Mouse (Mus musculus) heart, adult 2 months (tissue): ENCODE data around the gene Lsm6. TPM values are rescaled to one million over a fixed set of nuclear protein-coding genes. Genes with fewer than 3 reads are reported as not detected.

ENCODE experiments used
- DNase-seq, 2 experiments: peaks; one replicate each; pipeline ENCODE4 v3.0.0; 2021
- H3K27ac ChIP-seq: fragments of 200-600 bp; 2 replicates; pipeline ENCODE4 v1.8.1; 2022
- H3K27me3 ChIP-seq: fragments of 200-500 bp; 2 replicates; pipeline ENCODE4 v1.6.1; 2012; ENCODE audit warnings: mild to moderate bottlenecking, low read length, inconsistent platforms, mixed read lengths; ENCODE audit not compliant: control insufficient read depth, insufficient read depth
- H3K36me3 ChIP-seq: fragments of 200-500 bp; 2 replicates; pipeline ENCODE4 v1.6.1; 2012; ENCODE audit warnings: low read length, inconsistent platforms; ENCODE audit not compliant: control insufficient read depth, insufficient read depth
- H3K4me1 ChIP-seq: fragments of 200-500 bp; 2 replicates; pipeline ENCODE4 v1.6.1; 2011; ENCODE audit warnings: low read length; ENCODE audit not compliant: control insufficient read depth, insufficient read depth
- H3K4me3 ChIP-seq: fragments of 200-600 bp; 2 replicates; pipeline ENCODE4 v1.8.1; 2022
- H3K79me2 ChIP-seq: fragments of 200-500 bp; replicated peaks from 2 replicates; pipeline ENCODE4 v1.6.1; 2012; ENCODE audit warnings: mild to moderate bottlenecking, inconsistent platforms, low read length, moderate library complexity, mixed read lengths; ENCODE audit not compliant: control insufficient read depth, insufficient read depth
- H3K9ac ChIP-seq: fragments of 200-500 bp; 2 replicates; pipeline ENCODE4 v1.6.1; 2012; ENCODE audit warnings: low read depth, mild to moderate bottlenecking, control low read depth, inconsistent platforms, low read length, mixed read lengths
- CTCF ChIP-seq: fragments of 200-600 bp; IDR thresholded peaks from 2 replicates; pipeline ENCODE4 v1.8.1; 2022; ENCODE audit warnings: antibody characterized with exemption, mild to moderate bottlenecking, moderate library complexity
- EP300 ChIP-seq: fragments of 200-500 bp; IDR thresholded peaks from 2 replicates; pipeline ENCODE4 v1.6.1; 2011; ENCODE audit warnings: low read depth, low read length, control low read depth; ENCODE audit not compliant: insufficient read depth
- POLR2A ChIP-seq: fragments of 200-500 bp; IDR thresholded peaks from 2 replicates; pipeline ENCODE4 v1.6.1; 2011; ENCODE audit warnings: mild to moderate bottlenecking, low read depth, low read length, control low read depth; ENCODE audit not compliant: insufficient read depth
- WGBS: fragments of 180-500 bp; shearing (Covaris S2); methylation state at CpG from one replicate; pipeline ENCODE4 v1.1.7; 2018; 5-methylcytosine and 5-hydroxymethylcytosine counted together
- intact Hi-C: fragments of 180-260 bp; cut with DNase I; formaldehyde crosslinking; loops from one replicate; pipeline ENCODE4 v1.15.1; 2025
- polyA plus RNA-seq: library from polyadenylated mRNA; depleted of rRNA; stranded (reverse); fragments of >200 nt; gene quantifications from 2 replicates; pipeline ENCODE4 v1.2.3, GENCODE M21; 2012
- total RNA-seq, 2 experiments: library from RNA; stranded (reverse); gene quantifications; 2 replicates each; pipeline ENCODE4 v1.2.3; 2021

The Lsm6 gene
- total and polyA plus RNA-seq, 3 experiments, result 9.7 to 67.3 (median 59.6) TPM

DNA sequence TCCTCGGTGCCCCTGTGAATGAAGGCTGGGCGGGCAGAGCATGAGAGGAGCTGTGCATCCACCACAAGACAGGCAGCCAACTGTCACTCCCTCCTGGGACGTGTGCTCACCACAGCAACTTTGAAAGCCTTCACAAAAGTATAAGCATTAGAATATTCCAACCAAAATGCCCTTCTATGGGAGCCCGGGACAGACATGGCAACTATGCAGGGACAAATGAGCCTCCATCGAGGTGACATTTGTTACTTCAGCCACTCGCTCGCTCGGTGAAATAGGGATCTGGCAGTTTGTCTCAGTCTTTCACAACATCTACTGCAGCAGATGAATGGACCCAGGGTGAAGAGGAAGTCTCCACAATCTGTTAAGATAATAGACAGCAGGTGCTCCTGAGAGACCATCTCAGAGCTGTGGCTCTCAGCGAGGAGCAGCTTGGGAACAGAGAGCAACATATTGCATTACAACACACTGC is 10.7 kb downstream of the Lsm6 start:
- H3K4me3 ChIP-seq, result no peak overlapping the region
- H3K79me2 ChIP-seq, result no peaks in the 10 kb centered on the region
- intact Hi-C loops, result no loop called here
- H3K36me3 ChIP-seq, result no peaks in the 10 kb centered on the region; the same call in 1 of the 2 replicates
- 78% methylated on average over 9 of the region's 9 CpGs for WGBS
- no peak overlapping the region for H3K27ac ChIP-seq
- TF ChIP-seq CTCF, result no peak
- no peak for DNase-seq
- no peaks in the 10 kb centered on the region for H3K27me3 ChIP-seq
- H3K4me1 ChIP-seq, result no peaks in the 10 kb centered on the region
- H3K9ac ChIP-seq, result no peak overlapping the region

DNA sequence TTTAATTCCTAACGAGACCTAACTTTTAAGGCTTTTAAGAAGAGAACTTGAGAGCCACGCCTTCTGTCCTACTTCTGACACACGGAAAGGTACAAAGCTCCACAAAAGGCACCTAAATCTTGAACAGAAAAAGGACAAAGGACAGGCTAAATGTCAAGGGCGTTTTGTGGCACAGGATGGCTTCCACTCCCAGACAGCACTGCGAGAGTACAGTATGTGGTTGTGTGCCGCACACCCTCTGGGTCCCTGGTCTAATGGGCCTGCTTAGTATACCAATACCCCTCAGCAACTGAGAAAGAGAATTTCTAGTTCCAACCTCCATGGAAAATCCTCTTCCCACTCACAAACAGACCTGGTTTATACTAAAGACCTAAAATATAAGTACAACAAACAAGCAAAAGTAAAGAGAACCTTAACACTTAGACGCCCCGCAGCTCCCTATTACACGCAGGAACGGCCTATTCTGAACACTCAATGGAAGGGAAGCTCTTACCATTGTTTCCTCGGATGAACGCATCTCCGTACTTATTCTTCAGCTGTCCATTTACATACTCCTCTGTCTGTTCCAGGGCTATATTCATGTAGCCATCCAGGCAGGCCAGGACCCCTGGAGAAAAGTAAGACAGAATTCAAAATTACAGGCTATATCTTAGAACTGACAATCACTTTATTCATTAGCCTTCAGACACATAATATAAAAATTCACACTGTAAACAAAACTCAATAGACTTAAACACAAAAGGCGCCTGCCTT is 11.3 kb downstream of the Lsm6 start:
- no peaks in the 10 kb centered on the region for H3K4me1 ChIP-seq
- 95% methylated on average over 14 of the region's 14 CpGs for WGBS
- no peak for TF ChIP-seq POLR2A
- TF ChIP-seq EP300, result no peak
- TF ChIP-seq CTCF, result no peak
- H3K9ac ChIP-seq, result no peak overlapping the region
- H3K79me2 ChIP-seq, result no peaks in the 10 kb centered on the region
- no peak overlapping the region for H3K27ac ChIP-seq
- H3K4me3 ChIP-seq, result no peak overlapping the region
- intact Hi-C loops, result no loop called here
- DNase-seq, result no peak
- no peaks in the 10 kb centered on the region for H3K27me3 ChIP-seq
- no peaks in the 10 kb centered on the region; the same call in 1 of the 2 replicates for H3K36me3 ChIP-seq

GRCm38 (mm10) chr8:78808888-78809287 is 12.1 kb downstream of the Lsm6 start:
- H3K79me2 ChIP-seq, result no peaks in the 10 kb centered on the region
- no peaks in the 10 kb centered on the region for H3K4me1 ChIP-seq
- H3K27ac ChIP-seq, result no peak overlapping the region
- intact Hi-C loops, result no loop called here
- H3K9ac ChIP-seq, result no peak overlapping the region
- H3K4me3 ChIP-seq, result no peak overlapping the region
- TF ChIP-seq EP300 (no peak), CTCF (no peak), POLR2A (no peak)
- H3K36me3 ChIP-seq, result no peaks in the 10 kb centered on the region; the same call in 1 of the 2 replicates
- no peaks in the 10 kb centered on the region for H3K27me3 ChIP-seq
- WGBS, result 97% methylated on average over 2 of the region's 2 CpGs
- no peak for DNase-seq

DNA sequence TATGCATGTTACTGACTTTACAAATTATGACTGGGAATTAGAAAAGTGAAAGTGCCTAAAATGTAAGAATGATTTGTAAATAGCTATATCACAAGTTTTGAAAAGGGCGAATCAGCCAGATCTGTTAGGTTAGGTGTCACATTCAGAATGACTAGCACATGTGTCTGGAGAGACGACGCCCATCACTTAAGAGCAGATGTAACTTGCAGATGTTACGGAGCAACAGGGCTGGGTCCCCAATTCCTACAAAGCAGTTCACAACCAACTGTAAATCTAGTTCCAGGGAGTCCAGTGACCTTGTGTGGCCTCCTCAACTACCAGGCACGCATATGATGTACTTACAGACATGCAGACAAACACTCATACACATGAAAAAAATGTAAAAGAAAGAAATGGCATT is 12.5 kb downstream of the Lsm6 start:
- intact Hi-C loops, result no loop called here
- Histone ChIP-seq H3K36me3 (no peaks in the 10 kb centered on the region; the same call in 1 of the 2 replicates), H3K4me1 (no peaks in the 10 kb centered on the region), H3K4me3 (no peak overlapping the region), H3K79me2 (no peaks in the 10 kb centered on the region), H3K9ac (no peak overlapping the region), H3K27me3 (no peaks in the 10 kb centered on the region), H3K27ac (no peak overlapping the region)
- 87% methylated on average over 5 of the region's 5 CpGs for WGBS
- no peak for TF ChIP-seq EP300
- no peak for TF ChIP-seq CTCF
- TF ChIP-seq POLR2A, result no peak
- DNase-seq, result no peak

DNA sequence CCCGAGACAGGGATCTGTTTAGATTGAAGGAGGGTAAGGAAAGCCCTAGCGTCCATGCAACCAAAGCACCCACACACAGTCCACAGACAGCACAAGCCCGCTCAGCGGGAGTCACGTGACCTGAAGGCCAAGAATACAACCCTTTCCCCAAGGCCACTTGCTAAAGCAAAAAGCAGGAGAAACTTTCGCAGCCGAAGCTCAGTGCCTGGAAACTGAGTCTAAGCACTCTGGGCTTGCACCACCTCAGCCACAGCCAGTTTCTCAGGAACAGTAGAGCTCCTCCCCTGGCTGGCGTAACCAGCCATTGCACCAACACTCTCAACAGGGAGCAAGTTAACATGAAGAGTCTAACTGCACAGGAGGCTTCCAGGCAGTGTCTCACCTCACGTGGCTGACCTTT is 13.7 kb downstream of the Lsm6 start:
- Histone ChIP-seq H3K79me2 (no peaks in the 10 kb centered on the region), H3K36me3 (no peaks in the 10 kb centered on the region; the same call in 1 of the 2 replicates), H3K27me3 (no peaks in the 10 kb centered on the region), H3K9ac (no peak overlapping the region), H3K4me3 (no peak overlapping the region), H3K4me1 (no peaks in the 10 kb centered on the region), H3K27ac (no peak overlapping the region)
- DNase-seq, result no peak
- 90% methylated on average over 9 of the region's 9 CpGs for WGBS
- no peak for TF ChIP-seq POLR2A
- no peak for TF ChIP-seq EP300
- no peak for TF ChIP-seq CTCF
- intact Hi-C loops, result no loop called here

DNA sequence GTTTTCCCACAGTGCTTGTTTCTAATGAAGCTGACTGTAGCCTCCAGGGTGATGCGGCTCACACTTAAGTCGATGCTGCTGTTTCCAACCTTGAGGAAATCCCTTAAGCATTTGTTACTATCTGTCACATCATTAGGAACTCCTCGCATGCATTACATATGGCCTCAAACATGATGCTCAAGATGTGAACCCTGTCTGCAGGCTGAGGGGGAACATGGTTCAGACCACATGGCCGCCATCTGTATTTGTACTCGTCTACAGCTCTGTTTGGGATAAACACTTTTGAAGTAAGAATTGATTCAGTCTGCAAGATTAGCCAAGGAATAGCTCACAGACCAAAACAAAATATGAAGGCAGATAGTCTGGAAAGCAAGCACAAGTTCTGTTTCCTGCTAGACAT is 14.9 kb downstream of the Lsm6 start:
- Histone ChIP-seq H3K4me3 (no peak overlapping the region), H3K27me3 (no peaks in the 10 kb centered on the region), H3K36me3 (no peaks in the 10 kb centered on the region), H3K9ac (no peak overlapping the region), H3K79me2 (no peaks in the 10 kb centered on the region), H3K27ac (no peak overlapping the region), H3K4me1 (no peaks in the 10 kb centered on the region)
- WGBS, result 97% methylated on average over 5 of the region's 5 CpGs
- intact Hi-C loops, result no loop called here
- DNase-seq, result no peak
- no peak for TF ChIP-seq EP300
- TF ChIP-seq POLR2A, result no peak
- TF ChIP-seq CTCF, result no peak
